Mouse (Mus musculus): ENCODE data around the gene Ncapg2.

GRCm38 (mm10) chr12:116436125-116436524 lies 30.9 kb downstream of the Ncapg2 start:
- no peak for TF ChIP-seq CTCF (IDR thresholded peaks at IDR 0.05; ENCODE audit: low read depth)
- TF ChIP-seq EP300 (optimal IDR thresholded peaks at IDR 0.05) = no peak
